Mouse (Mus musculus) liver, embryonic 16.5 days (tissue): ENCODE measurements around the gene Zyg11b. TPM values are rescaled to one million over a fixed set of nuclear protein-coding genes. Genes with fewer than 3 reads are reported as not detected.

ENCODE experiments used
- ATAC-seq: fragments of 200-750 bp; cut with Nextera tagmentation; 2 replicates; pipeline ENCODE4 v1.8.0; 2017; ENCODE audit warnings: low read depth, mild to moderate bottlenecking, moderate number of reproducible peaks, moderate library complexity
- H3K27ac ChIP-seq: fragments of 300-500 bp; sonication (generic); 2 replicates; pipeline ENCODE4 v1.5.1; 2014; ENCODE audit warnings: mild to moderate bottlenecking, low read length
- H3K27me3 ChIP-seq: fragments of 300-500 bp; sonication (generic); 2 replicates; pipeline ENCODE4 v1.6.1; 2014; ENCODE audit warnings: low read depth, low read length, mixed read lengths; ENCODE audit not compliant: control insufficient read depth, insufficient read depth
- H3K36me3 ChIP-seq: fragments of 300-500 bp; sonication (generic); 2 replicates; pipeline ENCODE4 v1.6.1; 2014; ENCODE audit warnings: mild to moderate bottlenecking; ENCODE audit not compliant: control insufficient read depth, insufficient read depth
- H3K4me1 ChIP-seq: fragments of 300-500 bp; sonication (generic); 2 replicates; pipeline ENCODE4 v1.6.1; 2014; ENCODE audit warnings: low read depth, low read length, mixed read lengths; ENCODE audit not compliant: control insufficient read depth
- H3K4me2 ChIP-seq: fragments of 300-500 bp; sonication (generic); 2 replicates; pipeline ENCODE4 v1.6.1; 2014; ENCODE audit warnings: low read depth, low read length, mixed read lengths
- H3K4me3 ChIP-seq: fragments of 300-500 bp; sonication (generic); 2 replicates; pipeline ENCODE4 v1.5.1; 2014; ENCODE audit warnings: low read depth, mild to moderate bottlenecking, low read length
- H3K9ac ChIP-seq: fragments of 300-500 bp; sonication (generic); 2 replicates; pipeline ENCODE4 v1.6.1; 2014; ENCODE audit warnings: low read depth, low read length
- H3K9me3 ChIP-seq: fragments of 300-500 bp; sonication (generic); replicated peaks from 2 replicates; pipeline ENCODE4 v1.6.1; 2016; ENCODE audit warnings: low read length; ENCODE audit not compliant: control insufficient read depth
- WGBS: fragments of 180-500 bp; shearing (Covaris S2); extraction: QIAGEN DNeasy Blood & Tissue Kit; methylation state at CpG from one replicate; pipeline ENCODE4 v1.1.7; 2014; ENCODE audit not compliant: insufficient replicate concordance; 5-methylcytosine and 5-hydroxymethylcytosine counted together
- polyA plus RNA-seq: library from polyadenylated mRNA; unstranded; fragments of >200 nt; fragmentation: Nextera tagmentation; extraction: Ambion mirVana; gene quantifications from 2 replicates; pipeline ENCODE4 v1.2.1, GENCODE M21; 2015

Zyg11b gene
- polyA plus RNA-seq, 1 experiment from 2014 or later, result 3.1 TPM

DNA sequence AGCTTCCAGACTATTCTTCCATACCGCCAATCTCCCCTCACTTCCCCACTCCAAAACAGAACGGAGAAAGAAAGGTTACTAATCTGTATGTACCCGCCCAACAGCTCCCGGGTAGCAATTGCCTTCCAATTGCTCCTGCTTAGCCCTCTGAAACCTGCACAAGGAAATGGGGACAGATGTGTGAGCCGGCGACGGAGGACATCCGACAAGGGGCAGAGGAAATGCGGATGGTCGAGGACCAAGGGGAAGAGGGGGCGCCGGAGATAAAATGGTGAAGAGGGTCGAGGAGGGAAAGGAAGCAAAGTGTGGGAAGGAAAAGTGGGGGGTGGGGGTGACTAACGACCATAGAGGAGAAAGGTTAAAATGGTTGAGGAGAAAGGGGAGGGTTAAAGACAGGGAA lies 630 bp downstream of the Zyg11b start:
- no peaks in the 10 kb centered on the region for H3K9me3 ChIP-seq
- peaks cover 10% of the 10 kb centered on the region for H3K4me1 ChIP-seq
- no peak for ATAC-seq
- H3K9ac ChIP-seq, result peak overlapping the region; percentile 89
- peak overlapping the region; percentile 84 for H3K4me3 ChIP-seq
- no peaks in the 10 kb centered on the region for H3K27me3 ChIP-seq
- H3K27ac ChIP-seq, result peak overlapping the region; percentile 77; the same call in 1 of the 2 replicates
- peak overlapping the region; percentile 96 for H3K4me2 ChIP-seq
- H3K36me3 ChIP-seq, result no peaks in the 10 kb centered on the region
- WGBS, result 2% methylated on average over 14 of the region's 14 CpGs

DNA sequence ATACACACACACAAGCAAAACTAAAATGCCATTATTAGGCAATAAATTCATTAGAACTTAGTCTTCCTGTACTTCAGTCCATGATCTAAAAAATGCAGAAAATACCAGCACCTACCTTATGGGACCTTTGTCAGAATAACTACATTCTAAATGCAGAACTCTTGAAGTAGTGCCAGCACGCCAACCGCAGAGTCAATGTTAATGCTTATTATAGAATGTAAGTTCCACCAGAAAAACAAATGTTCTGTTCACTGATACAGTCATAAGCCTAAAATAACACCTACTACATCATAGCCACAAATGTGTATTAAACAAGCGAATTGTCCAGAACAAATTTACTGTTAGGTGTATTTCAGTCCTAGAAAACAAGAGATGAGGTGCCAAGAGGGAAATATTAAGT lies 23.9 kb downstream of the Zyg11b start:
- no peak overlapping the region for H3K4me2 ChIP-seq
- H3K4me3 ChIP-seq, result no peak overlapping the region
- 67% methylated on average over 3 of the region's 3 CpGs for WGBS
- no peak overlapping the region for H3K9ac ChIP-seq
- no peak overlapping the region for H3K27ac ChIP-seq
- H3K9me3 ChIP-seq, result no peaks in the 10 kb centered on the region
- H3K27me3 ChIP-seq, result no peaks in the 10 kb centered on the region
- no peaks in the 10 kb centered on the region for H3K4me1 ChIP-seq
- H3K36me3 ChIP-seq, result no peaks in the 10 kb centered on the region
- no peak for ATAC-seq

DNA sequence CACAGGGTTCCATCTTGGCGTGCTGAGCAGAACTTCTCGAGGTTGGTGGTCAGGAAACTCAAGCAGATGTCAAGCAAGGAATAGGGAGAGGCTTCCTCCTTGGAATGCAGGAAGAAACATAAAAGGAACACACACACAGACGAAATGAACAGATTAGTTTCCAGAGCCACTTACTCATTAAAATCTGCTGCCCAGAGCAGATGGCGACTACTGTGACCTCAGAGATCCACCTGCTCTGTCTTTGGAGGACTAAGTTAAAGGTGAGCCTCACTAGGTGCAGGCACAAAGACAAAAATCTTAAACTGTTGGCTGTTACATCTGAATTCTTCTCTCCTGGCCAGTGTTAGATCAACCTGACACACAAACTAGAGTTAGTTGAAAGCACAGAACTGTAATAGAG lies 28.6 kb downstream of the Zyg11b start:
- no peak for ATAC-seq
- 61% methylated on average over 4 of the region's 4 CpGs for WGBS
- Histone ChIP-seq H3K36me3 (no peaks in the 10 kb centered on the region), H3K4me3 (no peak overlapping the region), H3K4me1 (no peaks in the 10 kb centered on the region), H3K4me2 (no peak overlapping the region), H3K27ac (no peak overlapping the region), H3K9me3 (no peaks in the 10 kb centered on the region), H3K9ac (no peak overlapping the region), H3K27me3 (no peaks in the 10 kb centered on the region)

DNA sequence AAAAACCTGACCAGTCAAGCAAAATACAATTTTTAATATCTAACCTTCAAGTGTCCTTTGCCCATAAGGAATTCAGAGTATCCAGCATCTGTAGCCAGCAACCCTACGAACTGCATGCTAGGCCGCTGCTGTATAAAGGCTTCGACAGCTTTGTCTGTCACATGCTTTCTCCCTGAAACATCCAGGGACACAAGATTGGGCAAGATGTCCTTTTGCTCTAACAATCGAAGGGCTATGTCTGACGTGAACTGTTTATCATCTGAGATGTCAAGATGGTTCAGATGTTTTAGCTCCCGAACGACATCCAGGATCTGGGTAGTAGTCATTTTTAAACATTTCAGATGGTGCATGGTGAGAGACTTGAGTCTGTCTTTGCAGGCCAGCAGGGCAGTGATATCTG lies 35.1 kb downstream of the Zyg11b start:
- 79% methylated on average over 7 of the region's 7 CpGs for WGBS
- no peak overlapping the region for H3K4me3 ChIP-seq
- ATAC-seq, result no peak

DNA sequence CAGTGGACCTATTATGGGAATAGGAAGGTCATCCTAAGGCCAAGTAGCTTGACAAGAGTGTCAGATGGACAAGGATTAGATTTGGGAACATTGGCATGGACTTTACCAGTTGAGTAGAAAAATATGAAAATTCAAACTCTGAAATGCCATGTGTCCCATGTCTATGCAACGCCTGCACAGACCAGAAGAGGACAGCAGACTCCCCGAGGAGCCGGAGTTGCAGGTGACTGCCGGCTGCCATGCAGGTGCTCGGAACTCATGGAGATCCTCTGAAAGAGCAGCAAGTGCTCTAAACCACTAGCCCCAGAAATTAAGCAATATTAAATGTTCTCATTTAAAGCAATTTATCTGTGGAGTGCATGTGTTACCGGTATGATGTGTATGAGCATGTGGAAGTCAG lies 47.6 kb downstream of the Zyg11b start:
- Histone ChIP-seq H3K9me3 (no peaks in the 10 kb centered on the region), H3K4me2 (no peak overlapping the region), H3K4me3 (no peak overlapping the region), H3K4me1 (no peaks in the 10 kb centered on the region), H3K9ac (no peak overlapping the region), H3K27ac (no peak overlapping the region), H3K27me3 (no peaks in the 10 kb centered on the region), H3K36me3 (peaks cover 7% of the 10 kb centered on the region)
- no peak for ATAC-seq
- WGBS, result 81% methylated on average over 6 of the region's 6 CpGs

More for the DNA sequence above, 35.1 kb downstream of the Zyg11b start:
- Histone ChIP-seq H3K27me3 (no peaks in the 10 kb centered on the region), H3K4me2 (no peak overlapping the region), H3K9me3 (no peaks in the 10 kb centered on the region), H3K4me1 (no peaks in the 10 kb centered on the region), H3K27ac (no peak overlapping the region), H3K9ac (no peak overlapping the region), H3K36me3 (no peaks in the 10 kb centered on the region)

DNA sequence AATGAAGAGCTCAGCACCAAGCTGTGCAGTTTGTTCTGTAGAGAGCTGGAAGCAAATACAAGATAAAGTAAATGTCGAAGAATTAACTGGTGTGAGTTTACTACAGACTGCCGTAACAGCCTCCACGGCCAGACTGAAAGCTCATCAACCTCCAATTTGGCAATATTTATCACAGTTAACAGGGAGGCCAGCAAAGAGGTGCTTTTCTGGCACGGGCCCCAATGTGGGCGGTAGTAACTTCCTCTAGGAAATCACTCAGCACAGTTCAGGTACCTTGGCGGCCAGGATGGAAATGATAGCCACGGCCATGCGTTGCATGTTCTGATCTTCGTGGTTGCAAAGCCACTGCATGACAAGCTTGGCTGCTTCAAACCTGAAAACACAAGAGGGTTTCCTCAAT lies 50.4 kb downstream of the Zyg11b start:
- no peak overlapping the region for H3K9ac ChIP-seq
- peaks cover 6% of the 10 kb centered on the region for H3K36me3 ChIP-seq
- H3K4me2 ChIP-seq, result no peak overlapping the region
- no peak for ATAC-seq
- H3K9me3 ChIP-seq, result no peaks in the 10 kb centered on the region
- no peaks in the 10 kb centered on the region for H3K4me1 ChIP-seq
- H3K4me3 ChIP-seq, result no peak overlapping the region
- no peak overlapping the region for H3K27ac ChIP-seq
- 47% methylated on average over 9 of the region's 9 CpGs for WGBS
- no peaks in the 10 kb centered on the region for H3K27me3 ChIP-seq

DNA sequence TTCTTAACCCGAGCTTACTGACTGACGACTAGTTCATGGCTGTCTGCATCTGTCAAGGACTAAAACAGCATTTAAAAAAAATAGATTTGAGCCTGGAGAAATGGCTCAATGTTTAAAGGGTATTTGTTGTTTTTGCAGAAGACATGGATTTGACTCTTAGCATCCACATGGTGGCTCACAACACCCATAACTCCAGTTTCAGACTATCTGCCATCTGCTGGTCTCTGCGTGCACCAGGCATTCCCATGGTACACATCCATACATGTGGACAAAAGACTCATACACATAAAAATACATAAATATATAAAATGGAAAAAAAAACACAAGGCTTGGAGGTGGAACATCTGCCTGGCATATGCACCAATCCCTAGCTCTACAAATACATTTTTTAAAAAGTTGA lies 51.6 kb downstream of the Zyg11b start:
- Histone ChIP-seq H3K4me1 (no peaks in the 10 kb centered on the region), H3K36me3 (peaks cover 6% of the 10 kb centered on the region), H3K4me3 (no peak overlapping the region), H3K9ac (no peak overlapping the region), H3K27me3 (no peaks in the 10 kb centered on the region), H3K4me2 (no peak overlapping the region), H3K27ac (no peak overlapping the region), H3K9me3 (no peaks in the 10 kb centered on the region)
- no peak for ATAC-seq
- 73% methylated on average over 3 of the region's 3 CpGs for WGBS

DNA sequence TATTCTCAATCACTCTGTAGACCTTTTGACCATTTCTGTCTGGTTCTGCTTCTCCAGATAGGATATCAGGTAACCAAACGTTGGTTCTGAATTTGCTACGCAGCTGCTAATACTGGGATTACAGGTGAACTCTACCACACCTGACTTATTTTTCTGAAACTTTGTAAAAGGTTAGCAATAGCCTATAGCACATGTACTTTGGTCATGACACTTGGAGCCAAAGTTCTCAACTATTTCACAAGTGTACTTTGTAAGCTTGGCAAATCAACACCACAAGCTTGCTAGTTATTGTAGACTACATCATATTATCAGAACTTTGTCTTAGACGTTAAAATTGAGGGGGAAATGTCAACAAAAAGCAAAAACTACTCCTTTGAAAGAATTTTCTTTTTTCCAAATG lies 67.2 kb downstream of the Zyg11b start:
- Histone ChIP-seq H3K9me3 (no peaks in the 10 kb centered on the region), H3K4me1 (no peaks in the 10 kb centered on the region), H3K4me2 (no peak overlapping the region), H3K27me3 (no peaks in the 10 kb centered on the region), H3K9ac (no peak overlapping the region), H3K4me3 (no peak overlapping the region), H3K27ac (peak overlapping the region; percentile 18), H3K36me3 (peaks cover 4% of the 10 kb centered on the region)
- 60% methylated on average over 3 of the region's 3 CpGs for WGBS
- ATAC-seq, result peak; percentile 72

DNA sequence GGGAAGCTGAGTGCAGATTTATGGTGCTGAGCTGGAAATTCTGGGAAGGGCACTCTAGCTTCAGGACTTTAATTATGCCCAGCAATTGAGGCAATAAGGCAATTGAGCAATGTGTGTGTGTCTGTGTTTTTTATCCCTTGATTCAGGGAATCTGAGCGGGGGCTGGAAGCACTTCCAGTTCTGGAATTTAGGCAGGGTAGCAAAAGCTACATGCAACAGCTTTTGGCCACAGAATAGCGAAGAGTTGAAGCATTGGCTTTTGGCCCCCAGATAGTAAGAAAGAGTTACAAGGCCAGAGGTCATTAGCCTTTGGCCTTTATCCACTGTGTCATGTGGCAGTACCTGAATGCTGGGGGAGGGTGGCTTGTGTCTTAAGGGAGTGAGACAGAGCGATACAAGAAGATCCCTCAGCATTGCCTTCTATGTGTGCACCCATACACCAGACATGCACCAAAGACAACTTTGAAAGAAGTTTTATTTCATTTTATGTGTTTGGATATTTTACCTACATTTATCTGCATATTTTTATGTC lies 75.5 kb downstream of the Zyg11b start:
- H3K4me3 ChIP-seq, result no peak overlapping the region
- no peaks in the 10 kb centered on the region for H3K27me3 ChIP-seq
- H3K4me2 ChIP-seq, result no peak overlapping the region
- no peak overlapping the region for H3K9ac ChIP-seq
- ATAC-seq, result peak; percentile 67
- no peaks in the 10 kb centered on the region for H3K9me3 ChIP-seq
- WGBS, result 53% methylated on average over 3 of the region's 3 CpGs
- H3K27ac ChIP-seq, result peak overlapping the region; percentile 33; the same call in 1 of the 2 replicates
- no peaks in the 10 kb centered on the region for H3K36me3 ChIP-seq
- no peaks in the 10 kb centered on the region for H3K4me1 ChIP-seq
